Mouse (Mus musculus): ENCODE data around the gene Plekhg3.

Gene Plekhg3

DNA sequence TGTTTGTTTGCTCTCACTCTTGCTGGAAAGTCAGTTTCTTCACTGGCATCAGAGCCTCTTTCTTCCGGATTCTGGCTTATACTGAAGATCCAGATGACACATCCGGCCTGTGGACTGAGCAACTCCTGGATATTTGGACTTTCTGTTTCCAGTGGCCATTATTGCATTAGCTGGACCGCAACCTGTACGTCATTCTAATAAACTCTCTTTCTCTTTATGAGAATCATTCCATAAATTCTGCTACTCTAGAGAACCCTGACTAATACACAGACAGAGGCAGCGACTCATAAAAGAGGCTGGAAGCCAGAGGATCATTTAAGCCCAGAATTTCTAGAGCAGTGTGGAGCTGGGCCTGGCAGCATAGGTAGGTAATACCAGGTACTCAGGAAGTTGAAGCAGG, 1.9 kb upstream of the Plekhg3 start:
- DNase-seq = no peak

DNA sequence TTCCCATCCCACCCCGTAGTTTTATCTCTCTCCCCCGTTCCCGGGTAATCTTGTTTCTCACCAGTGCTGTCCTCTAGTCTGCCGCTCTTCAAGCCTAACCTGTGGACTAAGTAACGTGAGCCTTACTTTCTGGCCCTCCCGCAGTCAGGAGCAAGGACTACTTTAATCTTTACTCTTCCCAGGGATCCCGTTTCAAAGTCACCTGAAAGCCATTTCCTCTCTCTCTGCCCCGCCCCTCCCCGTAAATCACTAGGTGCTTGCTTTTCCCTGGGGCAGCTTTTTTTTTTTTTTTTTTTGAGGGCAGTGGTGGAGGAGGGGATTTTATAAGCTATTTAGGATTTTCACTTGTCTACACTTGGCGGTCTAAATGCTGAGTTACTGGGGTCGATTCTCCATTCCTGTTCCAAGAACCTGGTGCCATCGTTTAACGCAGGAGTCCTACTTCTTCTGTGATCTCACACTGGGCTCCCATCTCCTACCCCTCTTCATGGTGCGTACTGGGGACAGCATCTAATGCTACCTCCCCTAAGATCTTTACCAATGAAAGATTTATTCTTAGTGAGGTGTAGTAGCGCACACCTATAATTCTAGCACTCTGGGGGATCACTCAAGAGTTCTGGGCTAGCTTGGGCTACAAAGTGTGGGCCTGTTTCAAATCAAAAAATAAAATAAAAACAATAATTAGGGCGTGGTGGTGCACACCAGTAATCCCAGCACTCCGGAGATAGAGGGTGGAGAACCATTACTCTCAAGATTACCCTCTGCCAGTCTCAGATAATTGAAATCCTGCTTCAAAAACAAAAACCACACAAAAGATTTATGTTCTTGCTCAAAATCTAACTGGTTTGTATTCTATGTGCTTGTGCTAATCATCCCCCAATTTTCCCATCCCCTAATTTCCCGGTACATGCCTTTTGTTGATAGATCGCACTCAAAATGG, 1.6 kb downstream of the Plekhg3 start:
- no peak for DNase-seq

DNA sequence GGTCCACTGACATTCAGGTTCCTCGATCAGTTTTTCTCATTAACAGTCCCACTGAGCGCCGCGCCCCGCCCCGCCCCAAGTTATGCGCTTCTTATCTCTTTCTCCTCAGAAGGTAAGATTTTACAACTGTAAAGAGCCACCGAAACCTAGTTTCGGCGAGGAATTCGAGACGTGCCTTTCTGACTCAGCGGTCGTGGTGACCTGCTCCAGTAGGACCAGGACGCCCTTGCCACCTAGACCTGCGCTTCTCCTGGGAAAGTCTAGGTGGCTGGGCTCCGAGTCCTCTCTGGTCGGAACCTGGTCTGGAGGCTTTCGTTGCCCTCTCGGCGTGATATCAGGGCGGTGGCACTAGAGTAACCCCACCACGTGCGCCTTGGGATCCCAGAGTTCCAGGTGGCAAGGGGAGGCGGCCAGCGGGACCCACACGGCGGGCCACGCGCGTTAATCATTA, 2.3 kb downstream of the Plekhg3 start:
- DNase-seq = no peak

DNA sequence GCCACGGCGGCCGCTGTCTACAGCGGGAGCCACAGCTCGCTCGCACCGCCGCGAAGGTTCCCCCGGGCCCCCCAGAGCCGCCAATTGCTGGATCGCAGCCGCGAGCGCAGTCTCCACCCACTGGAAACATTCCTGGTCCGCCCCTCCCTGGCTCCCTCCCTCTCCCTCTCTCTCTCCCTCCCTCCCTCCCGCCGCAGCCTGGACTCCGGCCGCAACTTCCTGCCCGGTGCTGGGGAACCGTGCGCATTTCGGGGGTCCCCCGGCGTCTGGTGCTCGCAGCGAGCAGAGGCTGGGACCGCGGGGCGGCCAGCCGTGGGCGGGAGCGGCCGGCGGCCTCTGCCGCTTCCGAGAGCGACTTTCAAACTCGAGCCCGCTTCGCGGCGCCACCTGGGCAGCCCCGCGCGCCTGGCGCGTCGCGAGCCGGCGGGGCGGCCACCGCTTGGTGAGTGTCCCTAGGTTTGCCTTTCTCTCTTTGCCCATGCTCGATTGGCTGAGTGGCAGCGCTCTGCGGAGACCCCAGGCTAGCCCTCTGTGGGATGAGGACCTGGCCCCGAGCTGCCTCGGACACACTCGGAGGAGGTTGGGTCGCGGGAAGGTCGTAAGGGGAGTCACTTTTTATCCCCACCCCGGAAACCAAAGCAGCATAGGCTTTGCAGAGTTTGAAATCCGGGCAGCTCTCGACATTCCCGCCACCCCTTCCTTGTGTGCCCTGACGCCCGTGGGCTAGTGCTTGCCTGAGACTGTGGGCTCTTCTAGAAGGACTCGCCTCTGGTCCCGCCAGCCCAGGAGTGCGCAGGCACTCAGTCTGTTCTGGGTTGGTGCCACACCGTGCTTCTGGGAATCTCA, 2.9 kb downstream of the Plekhg3 start:
- DNase-seq = peak; percentile 83 to 84

DNA sequence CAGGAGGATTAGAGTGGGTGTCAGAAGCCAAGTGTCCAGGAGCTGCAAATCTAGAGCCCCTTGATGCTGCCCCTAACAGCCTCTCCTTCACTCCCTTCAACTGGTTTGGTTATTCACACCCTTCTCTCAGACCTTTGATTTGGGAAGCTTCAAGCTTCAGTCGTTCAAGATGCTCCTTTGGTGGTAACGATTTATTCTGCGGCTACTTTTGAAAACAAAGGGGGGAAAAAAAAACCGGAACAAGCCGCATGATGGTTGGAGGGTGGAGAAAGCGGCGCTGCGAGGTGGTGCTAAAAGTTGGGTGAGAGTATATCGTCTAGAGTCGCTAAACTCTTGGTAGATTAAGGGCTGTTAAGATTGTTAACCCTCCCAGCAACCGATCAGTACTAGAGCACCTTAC, 3.5 kb downstream of the Plekhg3 start:
- no peak for DNase-seq

DNA sequence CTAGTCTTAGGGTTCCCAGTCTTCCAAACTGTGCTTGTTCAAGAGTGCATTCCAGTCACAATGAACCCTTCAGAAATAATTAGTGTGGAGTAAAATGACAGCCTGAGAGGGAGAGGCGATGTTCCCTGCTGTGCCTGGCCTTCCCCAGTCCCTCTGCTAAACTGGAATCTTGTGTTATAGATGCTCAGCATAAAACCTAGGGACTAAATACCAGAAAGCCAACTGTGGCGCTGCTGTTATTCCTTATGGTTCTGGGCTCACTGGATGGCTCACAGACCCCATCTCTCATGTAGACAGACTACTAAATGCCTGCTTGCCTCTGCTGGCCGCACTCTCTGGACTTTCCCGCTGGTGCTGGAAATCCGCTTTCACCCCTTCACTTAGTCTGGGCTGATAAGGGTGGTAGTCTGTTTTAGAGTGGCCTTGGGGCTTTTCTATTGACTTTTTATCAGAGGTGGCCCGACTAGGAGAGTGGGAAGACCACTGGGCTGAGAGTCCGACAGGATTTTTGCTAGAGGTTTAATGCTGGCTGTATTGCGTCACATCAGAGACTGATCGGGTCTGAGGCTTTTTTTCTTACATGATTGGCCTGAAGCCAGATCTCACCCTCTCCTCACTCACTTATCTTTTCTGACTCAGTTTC, 4.1 kb downstream of the Plekhg3 start:
- no peak for DNase-seq

DNA sequence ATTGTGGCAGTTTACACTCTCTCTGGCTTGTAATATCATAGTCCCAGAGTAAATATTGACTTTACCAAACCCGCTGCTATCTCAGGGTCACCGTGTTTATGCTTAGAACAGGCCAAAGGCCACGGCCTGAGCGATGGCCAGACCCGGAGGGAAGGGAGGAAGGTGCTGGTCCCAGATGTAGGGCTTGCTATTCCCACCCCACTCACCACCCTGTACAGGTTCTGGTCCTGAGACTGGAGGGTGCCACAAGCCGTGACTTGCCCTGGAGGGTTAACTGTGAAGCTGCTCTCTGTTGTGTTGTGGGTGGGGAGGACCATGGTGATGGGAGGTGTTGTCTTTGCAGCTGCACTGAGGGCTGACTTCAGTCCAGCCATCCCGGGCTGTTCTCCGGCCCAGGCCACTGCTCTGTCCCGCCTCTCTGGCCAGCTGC, 4.8 kb downstream of the Plekhg3 start:
- DNase-seq = no peak

DNA sequence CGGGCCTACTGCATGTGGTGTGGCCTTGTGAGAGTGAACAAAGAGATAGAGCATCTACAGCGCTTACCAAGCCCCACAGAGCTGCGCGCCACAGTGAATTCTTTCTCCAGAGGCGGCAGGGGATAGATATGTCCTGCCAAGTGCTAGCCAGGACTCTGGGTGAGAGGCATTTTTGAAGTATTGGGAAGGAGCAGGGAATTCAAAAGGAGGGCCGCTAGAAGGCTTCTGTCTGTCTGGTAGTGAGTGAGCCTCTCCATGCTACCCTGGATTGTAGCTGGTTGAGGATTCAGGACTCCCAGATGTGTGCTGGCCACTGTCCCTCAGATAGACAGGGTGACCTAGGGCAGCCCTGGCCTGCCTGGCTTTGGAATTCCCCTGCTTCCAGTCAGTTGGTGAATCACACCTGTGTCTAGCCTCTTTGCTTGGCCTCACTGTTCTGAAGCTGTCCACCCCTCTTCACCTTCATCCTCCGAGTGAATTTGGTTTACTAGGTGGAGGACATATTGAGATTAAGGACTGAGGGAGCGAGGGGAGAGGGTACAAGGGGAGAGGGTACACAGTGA, 6.0 kb downstream of the Plekhg3 start:
- no peak for DNase-seq

DNA sequence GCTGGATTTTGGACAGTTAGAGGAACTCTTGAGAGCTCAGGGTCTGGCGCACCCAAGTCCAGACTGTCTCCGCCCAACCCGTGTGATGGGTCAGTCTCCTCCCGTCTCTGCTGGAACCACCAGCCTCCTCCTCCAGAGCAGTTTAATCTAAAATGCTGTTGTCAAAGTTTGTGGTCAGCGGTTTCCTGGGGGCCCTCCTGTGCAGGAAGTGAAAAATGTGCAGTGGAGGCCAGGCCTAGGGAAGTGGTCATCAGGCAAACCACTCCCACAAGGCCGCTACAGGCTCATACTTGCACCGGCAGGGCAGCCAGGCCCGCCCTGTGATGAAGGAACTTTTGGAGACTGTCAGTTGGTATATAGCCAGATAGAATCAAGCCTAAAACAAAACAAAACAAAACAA, 6.7 kb downstream of the Plekhg3 start:
- no peak for DNase-seq

DNA sequence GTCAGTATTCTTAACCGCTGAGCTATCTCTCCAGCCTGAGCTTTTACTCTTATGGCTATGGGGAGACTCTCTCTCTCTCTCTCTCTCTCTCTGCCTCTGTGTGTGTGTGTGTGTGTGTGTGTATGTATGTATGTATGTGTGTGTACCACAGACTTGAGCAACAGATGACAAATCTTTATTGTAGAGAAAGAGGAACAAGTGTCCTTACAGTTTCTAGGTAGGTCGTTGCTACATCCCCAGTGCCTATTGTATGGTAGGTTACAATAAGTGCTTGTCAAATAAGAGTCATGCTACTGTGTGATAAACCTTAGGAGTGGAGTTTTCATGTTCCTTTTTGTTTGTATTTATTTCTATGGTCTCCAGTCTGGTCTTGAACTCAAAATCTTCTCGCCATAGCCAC, 9.5 kb downstream of the Plekhg3 start:
- no peak for DNase-seq

DNA sequence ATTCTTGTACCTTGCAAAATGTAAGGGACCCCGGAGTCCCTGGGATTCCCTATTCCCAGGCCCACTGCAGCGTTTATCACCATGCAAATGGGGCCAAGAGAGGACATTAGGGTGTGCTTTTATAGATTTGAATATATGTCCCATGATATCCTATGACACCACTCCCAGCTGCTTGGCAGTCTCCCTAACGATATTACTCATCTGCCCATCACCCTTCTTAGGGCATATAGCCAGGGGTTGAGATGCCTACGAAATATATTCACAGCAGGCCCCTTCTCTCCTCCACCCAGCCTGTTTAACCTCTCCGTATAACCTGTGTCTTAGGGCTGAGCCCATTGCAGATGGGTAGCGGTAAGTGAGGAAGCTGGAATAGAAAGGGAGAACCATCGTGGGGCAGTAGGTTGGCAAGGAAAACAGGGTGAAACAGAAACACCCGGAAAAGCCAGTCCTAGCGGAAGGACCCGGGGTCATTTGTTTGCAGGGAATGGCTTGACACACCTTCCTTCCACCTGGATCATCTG, 10.1 kb downstream of the Plekhg3 start:
- DNase-seq = no peak

DNA sequence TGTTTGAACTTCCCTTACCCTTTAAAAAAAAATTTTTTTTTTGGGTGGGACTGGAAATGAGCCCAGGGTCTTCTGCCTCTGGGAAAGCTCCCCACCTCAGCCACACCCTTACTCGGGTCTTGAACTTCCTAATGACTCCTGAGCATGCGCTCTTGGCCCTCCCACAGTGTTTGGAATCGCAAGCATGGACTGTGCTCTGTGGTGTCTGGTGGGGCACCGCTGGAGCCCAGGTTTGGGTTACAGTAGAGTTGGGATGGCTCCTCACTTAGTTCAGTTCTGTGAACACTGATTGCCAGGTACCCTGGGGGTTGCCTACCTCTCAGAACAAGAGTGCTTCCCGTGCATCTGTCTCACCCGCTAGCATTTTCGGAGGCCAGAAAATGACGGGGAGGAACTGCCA, 10.8 kb downstream of the Plekhg3 start:
- DNase-seq = no peak

DNA sequence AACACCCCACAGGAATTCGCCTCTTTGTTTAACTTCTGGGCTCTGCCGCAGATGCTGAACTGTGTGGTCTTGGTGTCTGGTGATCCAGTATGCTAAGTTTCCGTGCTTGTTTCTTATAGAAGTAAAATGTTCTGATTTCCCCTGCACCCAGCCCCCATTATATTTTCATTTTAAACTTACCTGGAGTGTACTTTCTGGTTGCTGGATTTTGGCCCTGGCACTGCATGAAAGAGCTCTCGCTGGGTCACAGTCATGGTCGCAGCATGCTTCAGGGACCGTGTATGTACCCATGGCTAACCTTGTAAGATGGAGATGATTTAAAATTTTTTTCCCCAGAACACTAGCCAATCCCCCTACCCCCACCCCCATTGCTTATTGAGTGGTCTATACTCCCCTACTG, 11.2 kb downstream of the Plekhg3 start:
- no peak for DNase-seq

DNA sequence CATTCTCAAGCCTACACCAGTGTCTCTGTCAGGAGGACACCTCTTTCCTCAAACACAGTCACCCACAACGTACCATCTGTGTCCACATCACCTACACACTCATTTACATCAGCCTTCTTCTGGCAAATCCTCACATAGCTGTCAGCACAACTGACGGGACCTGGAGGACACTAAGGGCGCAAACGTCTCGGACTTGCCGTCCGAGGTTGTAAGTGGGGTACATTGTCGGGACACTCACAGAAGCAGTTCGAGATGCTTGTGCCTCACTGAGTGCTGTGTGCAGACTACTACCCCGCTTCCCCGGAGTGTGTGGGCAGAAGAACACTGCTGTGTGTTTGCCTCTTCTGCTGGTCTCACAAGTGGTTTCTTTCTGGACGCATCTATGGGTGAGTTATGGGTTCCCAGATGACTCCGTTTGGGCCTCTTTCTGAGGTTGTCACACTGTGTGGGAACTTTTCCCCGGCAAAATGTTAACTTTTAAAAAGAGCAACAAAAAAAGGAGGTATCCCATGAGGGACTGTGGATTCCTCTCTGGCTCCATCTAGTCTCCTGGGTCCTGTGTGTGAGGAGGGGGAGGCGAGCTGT, 15.2 kb downstream of the Plekhg3 start:
- no peak for DNase-seq

DNA sequence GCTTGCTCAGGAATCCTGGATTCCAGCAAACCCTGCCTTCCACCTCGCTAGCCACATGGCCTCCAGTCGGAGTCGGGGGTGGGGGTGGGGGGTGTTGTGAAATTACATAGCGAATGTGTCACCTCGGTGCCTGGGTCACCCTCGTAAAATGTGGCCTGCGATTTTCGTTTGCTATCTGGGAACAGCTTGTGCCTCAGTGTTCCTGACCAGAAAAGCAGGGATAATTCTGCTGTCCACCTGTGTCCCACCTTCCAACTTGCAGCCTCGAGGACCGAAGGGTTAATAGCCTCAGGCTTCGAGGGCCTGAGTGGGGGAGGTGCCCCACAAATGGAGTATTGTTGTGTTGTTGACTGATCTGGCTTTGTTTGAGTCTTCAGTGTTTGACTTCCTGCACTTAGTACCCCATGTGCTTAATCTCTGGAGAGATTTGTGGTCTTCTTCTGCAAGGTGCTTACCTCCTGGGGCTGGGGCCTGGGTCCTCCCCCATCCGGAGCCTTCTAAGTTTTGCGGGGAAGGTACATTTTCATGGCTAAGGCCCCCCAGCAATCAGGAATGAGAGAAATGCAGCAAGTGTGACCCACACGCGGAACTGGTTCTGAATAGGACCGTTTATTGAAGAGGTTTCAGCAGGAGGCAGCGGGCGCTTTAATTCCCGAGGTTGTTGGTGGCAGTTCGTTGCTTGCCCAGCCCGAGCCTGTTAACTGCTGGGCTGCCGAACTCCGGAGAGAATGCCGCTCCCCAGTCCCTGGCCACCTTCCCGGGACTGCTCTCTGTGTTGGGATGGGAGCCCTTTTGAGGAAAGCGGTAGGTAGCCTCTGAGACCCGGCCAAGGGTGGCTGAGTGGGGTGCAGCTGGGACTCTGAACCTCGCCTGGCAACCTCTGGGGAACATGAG, 15.9 kb downstream of the Plekhg3 start:
- peak; percentile 46 to 56 for DNase-seq

DNA sequence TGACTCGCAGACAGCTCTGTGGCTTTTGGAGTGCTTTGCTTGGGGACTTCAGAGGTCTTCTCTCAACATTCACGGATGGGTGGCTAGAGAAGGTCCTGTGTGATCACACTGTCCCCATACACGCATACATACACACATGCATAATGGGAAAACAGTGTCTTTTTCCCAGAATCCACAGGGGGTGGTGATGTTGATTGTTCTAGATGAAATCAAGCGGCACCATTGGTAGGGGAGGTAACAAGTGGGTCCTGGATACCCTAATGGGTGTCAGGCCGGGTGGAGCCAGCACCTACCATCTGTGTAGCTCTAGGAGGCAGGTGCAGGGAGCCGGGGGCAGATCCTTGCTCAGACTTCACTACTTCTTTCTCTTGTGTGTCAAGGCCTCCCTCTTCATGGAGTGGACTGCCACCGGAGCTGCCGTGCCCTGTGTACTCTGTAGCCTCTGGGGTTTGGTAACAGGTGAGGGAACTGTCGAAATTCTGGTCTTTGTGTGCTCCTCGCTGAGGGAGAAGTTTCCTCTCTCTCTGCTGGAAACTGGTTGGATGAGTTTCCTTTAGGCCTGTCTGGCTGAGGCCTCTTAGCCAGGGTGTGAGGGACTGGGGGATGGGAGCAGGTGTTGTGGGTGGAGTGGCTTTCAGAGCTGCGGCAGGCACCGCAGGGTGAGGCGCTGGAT, 16.9 kb downstream of the Plekhg3 start:
- no peak for DNase-seq

DNA sequence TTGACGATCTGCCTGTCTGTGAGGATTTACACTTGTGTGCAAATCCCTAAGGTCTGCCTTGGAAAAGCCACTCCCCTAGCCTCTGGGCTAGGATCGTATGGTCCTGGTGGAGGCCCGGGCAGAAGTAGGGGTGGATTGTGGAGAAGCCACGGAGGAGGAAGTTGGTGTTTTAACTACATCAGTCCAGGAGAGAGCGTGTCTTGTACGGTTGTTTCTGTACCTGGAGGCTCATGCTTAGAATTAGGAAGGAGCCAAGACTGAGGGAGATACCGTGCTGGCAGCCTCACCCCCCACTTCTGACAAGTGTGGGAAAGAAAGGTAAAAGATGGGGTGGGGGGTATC, 17.4 kb downstream of the Plekhg3 start:
- no peak for DNase-seq

DNA sequence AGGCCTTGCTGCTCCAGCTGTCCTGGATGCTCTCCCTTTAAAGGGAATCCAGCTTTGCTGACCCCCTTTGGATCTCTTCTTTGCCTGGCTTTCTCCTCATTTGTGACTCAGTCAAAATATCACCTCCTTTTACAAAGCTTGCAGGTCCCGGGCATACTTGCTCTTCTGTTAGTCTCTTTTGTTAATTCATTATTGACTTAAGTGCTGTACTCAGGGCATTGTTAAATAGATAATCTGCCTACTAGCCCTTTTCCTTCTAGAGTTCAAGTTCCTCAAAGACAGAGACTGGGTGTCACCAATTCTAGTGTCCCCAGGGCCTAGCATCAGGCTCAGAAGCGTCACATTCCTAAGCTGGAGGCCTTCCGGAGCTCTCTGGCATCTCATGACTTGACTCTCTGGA, 18.5 kb downstream of the Plekhg3 start:
- DNase-seq = no peak

DNA sequence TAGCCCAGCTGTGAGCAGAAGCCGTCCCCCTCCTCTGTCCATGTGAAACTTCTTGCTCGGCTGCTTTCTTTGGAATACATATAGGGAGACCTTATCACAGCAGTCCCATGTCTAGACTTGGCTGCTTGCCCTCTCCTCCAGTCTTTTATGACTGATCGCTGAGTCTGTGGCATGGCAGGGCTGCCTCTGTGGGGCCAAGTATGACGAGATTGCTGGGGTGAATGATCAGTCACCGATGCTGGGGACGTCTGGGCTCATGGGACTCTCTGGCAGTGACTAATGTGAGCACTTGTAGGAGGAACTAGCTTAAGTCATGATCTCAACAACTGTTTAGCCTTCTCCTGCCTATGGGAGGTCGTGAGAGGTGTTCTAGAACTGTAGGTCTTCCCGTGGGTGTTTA, 21.6 kb downstream of the Plekhg3 start:
- DNase-seq = no peak

DNA sequence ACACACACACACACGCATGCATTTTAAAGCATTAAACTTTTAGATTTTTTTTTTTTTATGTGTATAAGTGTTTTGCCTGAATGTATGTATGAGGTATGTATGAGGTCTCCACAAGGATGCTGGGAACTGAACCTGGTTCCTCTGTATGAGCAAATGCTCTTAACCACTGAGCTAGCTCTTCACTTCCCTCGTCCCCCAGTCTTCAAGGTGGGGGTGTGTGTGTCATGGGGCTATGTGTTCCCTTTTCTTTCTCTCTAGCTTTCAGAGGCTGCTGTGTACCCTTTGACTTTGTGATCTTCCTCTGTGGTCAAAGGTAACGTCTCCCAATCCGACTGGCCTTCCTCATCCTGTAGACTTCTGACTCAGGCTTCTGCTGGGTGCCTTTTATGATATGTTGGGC, 22.3 kb downstream of the Plekhg3 start:
- DNase-seq = no peak

DNA sequence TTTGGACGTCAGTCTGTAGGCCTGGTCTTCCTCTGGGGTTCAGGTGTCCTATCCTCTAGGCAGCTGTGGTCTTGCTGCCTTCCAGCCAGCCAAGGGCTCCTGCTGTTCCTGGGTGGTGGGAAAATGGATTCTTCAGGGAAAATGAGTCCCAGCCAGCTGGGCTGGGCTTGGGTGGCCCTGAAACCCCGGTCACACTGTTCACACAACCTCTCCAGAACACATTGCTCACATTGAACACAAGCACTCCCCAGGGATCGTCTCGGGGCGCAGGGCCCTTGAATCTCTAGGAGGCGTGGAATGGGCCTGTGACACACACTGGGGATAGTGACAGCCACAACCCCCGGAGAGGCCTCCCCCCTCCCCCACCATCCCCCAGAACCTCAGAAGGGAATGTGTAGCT, 23.2 kb downstream of the Plekhg3 start:
- no peak for DNase-seq
